Mouse (Mus musculus) heart, embryonic 11.5 days (tissue): ENCODE measurements around the gene Slc35f5. TPM values are rescaled to one million over a fixed set of nuclear protein-coding genes. Genes with fewer than 3 reads are reported as not detected.
"Not testable (repeated sequence)": the region's sequence is repeated elsewhere in the genome, so short reads cannot be mapped to it uniquely, and the experiment has no call there.

Experiments used
- ATAC-seq: fragments of 200-750 bp; cut with Nextera tagmentation; replicated peaks from 2 replicates; pipeline ENCODE4 v1.8.0; 2017; ENCODE audit warnings: moderate library complexity; ENCODE audit not compliant: insufficient number of reproducible peaks, low FRiP score, low TSS enrichment
- H3K27ac ChIP-seq: fragments of 300-500 bp; sonication (generic); 2 replicates; pipeline ENCODE4 v1.5.1; 2014; ENCODE audit warnings: mild to moderate bottlenecking, low read depth, low read length
- H3K27me3 ChIP-seq: fragments of 300-500 bp; sonication (generic); 2 replicates; pipeline ENCODE4 v1.6.1; 2014; ENCODE audit warnings: mild to moderate bottlenecking, low read length, mixed read lengths; ENCODE audit not compliant: control insufficient read depth, insufficient read depth
- H3K36me3 ChIP-seq: fragments of 300-500 bp; sonication (generic); 2 replicates; pipeline ENCODE4 v1.6.1; 2014; ENCODE audit warnings: mild to moderate bottlenecking, low read length, moderate library complexity, mixed read lengths; ENCODE audit not compliant: control insufficient read depth, insufficient read depth
- H3K4me1 ChIP-seq: fragments of 300-500 bp; sonication (generic); 2 replicates; pipeline ENCODE4 v1.6.1; 2014; ENCODE audit warnings: low read length; ENCODE audit not compliant: control insufficient read depth, insufficient read depth
- H3K4me2 ChIP-seq: fragments of 300-500 bp; sonication (generic); 2 replicates; pipeline ENCODE4 v1.6.1; 2014; ENCODE audit warnings: mild to moderate bottlenecking, moderate library complexity
- H3K4me3 ChIP-seq: fragments of 300-500 bp; sonication (generic); 2 replicates; pipeline ENCODE4 v1.5.1; 2014; ENCODE audit warnings: low read depth, low read length
- H3K9ac ChIP-seq: fragments of 300-500 bp; sonication (generic); 2 replicates; pipeline ENCODE4 v1.6.1; 2014; ENCODE audit warnings: mild to moderate bottlenecking, low read depth, low read length, moderate library complexity
- H3K9me3 ChIP-seq: fragments of 300-500 bp; sonication (generic); replicated peaks from 2 replicates; pipeline ENCODE4 v1.6.1; 2016; ENCODE audit warnings: low read length; ENCODE audit not compliant: control insufficient read depth
- WGBS: fragments of 180-500 bp; shearing (Covaris S2); extraction: QIAGEN DNeasy Blood & Tissue Kit; methylation state at CpG from one replicate; pipeline ENCODE4 v1.1.7; 2014; ENCODE audit not compliant: insufficient replicate concordance; 5-methylcytosine and 5-hydroxymethylcytosine counted together
- polyA plus RNA-seq: library from polyadenylated mRNA; unstranded; fragments of >200 nt; fragmentation: Nextera tagmentation; extraction: Ambion mirVana; gene quantifications from 2 replicates; pipeline ENCODE4 v1.2.1, GENCODE M21; 2014

Gene Slc35f5
- polyA plus RNA-seq, 1 experiment from 2014 or later: 40.7 TPM

GRCm38 (mm10) chr1:125533180-125533912 is 27.0 kb upstream of the Slc35f5 start:
- WGBS: 77% methylated on average over 10 of the region's 10 CpGs
- ATAC-seq, H3K27me3 ChIP-seq, H3K4me3 ChIP-seq, H3K36me3 ChIP-seq, H3K4me1 ChIP-seq, H3K9me3 ChIP-seq, H3K9ac ChIP-seq, H3K4me2 ChIP-seq, H3K27ac ChIP-seq: not testable (repeated sequence)

DNA sequence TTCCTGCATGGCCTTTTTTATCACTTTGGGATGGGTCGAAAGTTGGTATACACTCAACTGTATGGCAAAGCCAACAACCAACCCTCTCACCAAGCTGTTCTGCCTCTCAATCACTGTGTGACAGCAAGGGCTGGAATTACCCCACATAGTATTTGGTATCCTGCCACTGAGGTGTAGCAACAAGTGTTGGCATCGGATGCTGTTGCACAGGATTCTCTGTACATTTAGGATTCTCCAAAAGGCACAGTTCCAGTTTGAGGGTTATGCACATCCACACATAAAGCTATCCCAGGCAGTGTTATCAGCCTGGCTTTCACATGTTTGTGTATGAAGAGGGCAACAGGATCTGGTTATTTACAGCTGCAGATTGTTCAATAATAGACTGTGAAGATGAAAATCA is 23.3 kb upstream of the Slc35f5 start:
- Histone ChIP-seq H3K27me3 (no peaks in the 10 kb centered on the region), H3K4me2 (no peak overlapping the region), H3K9me3 (no peaks in the 10 kb centered on the region), H3K27ac (no peak overlapping the region), H3K4me1 (no peaks in the 10 kb centered on the region), H3K9ac (no peak overlapping the region), H3K36me3 (no peaks in the 10 kb centered on the region), H3K4me3 (no peak overlapping the region)
- no peak for ATAC-seq
- 80% methylated on average over 2 of the region's 2 CpGs for WGBS

DNA sequence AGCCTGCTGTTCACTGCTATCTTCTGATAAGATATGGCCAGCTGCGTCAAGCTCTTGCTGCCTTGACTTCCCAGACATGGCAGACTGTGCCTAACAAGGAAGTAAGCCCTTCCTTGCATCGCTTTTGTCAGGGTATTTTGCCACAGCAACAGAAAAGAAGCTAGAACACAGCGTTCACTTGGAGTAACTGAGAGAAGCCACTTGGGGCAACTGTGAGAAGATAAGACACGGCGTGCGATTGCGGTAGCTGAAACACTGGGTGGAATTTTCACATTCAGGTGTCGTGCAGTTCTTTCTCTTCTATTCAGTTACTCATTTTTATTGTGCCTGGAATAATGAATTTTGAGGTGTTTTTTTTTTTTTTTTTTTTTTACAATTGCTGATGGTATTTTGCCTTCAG is 22.6 kb upstream of the Slc35f5 start:
- 65% methylated on average over 8 of the region's 8 CpGs for WGBS
- no peaks in the 10 kb centered on the region for H3K36me3 ChIP-seq
- no peaks in the 10 kb centered on the region for H3K9me3 ChIP-seq
- no peak overlapping the region for H3K9ac ChIP-seq
- H3K27ac ChIP-seq: no peak overlapping the region
- no peak overlapping the region for H3K4me2 ChIP-seq
- H3K4me3 ChIP-seq: no peak overlapping the region
- H3K27me3 ChIP-seq: no peaks in the 10 kb centered on the region
- no peak for ATAC-seq
- H3K4me1 ChIP-seq: no peaks in the 10 kb centered on the region

GRCm38 (mm10) chr1:125539312-125539711 is 21.1 kb upstream of the Slc35f5 start:
- H3K9me3 ChIP-seq: no peaks in the 10 kb centered on the region
- no peaks in the 10 kb centered on the region for H3K27me3 ChIP-seq
- H3K36me3 ChIP-seq: no peaks in the 10 kb centered on the region
- no peak overlapping the region for H3K9ac ChIP-seq
- H3K4me3 ChIP-seq: no peak overlapping the region
- no peak overlapping the region for H3K4me2 ChIP-seq
- 61% methylated on average over 2 of the region's 2 CpGs for WGBS
- H3K27ac ChIP-seq: no peak overlapping the region
- no peak for ATAC-seq
- H3K4me1 ChIP-seq: no peaks in the 10 kb centered on the region

DNA sequence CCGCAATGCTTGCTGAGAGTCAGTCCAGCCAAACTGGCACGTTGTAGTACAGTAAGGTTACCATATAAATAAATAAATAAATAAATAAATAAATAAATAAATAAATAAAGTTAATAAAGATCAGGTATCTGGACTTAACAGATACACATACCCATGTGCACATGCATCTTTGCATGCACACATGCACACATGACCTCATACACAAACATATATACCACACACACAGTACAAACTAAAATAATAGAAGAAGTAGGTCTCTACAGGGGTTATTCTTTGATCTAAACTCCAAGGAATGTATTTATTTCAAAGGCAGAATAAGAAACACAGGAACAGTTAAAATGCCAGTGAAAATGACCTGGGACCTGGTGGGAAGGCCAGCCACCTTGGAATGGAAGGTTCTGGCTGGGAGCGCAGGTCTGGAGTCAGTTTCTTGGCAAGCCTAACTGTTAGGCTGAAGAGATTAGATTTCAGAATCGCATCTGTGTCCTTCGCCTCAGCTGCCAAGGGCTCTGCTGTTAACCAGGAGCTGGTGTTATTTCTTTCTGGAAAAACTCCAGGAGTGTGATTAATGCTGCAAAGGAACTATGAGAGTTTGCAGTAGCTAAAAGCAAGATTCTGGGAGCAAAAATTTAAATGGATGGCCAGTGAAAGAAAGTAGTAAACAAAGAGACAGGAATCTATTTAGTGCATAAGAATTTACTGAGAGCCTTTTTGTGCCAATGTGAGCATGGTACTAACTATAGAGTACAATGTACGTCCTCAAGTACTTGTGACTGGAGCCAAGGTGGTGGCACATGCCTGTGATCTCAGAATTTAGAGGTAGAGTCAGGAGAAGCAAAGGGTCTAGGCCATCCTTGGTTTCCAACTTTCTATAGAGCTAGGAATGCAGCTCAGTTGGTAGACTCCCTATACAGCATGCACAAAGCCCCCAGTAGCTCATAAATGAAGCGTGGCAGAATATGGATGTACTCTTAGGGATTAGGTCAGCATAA is 18.1 kb upstream of the Slc35f5 start:
- no peaks in the 10 kb centered on the region for H3K27me3 ChIP-seq
- H3K9ac ChIP-seq: no peak overlapping the region
- no peaks in the 10 kb centered on the region for H3K4me1 ChIP-seq
- no peak for ATAC-seq
- H3K27ac ChIP-seq: 0 out of 2 replicates have a peak overlapping the region, but pooled peaks have one; percentile 25
- no peaks in the 10 kb centered on the region for H3K9me3 ChIP-seq
- no peak overlapping the region for H3K4me2 ChIP-seq
- WGBS: 55% methylated on average over 7 of the region's 7 CpGs
- no peaks in the 10 kb centered on the region for H3K36me3 ChIP-seq
- no peak overlapping the region for H3K4me3 ChIP-seq

- Histone ChIP-seq H3K4me1 (no peaks in the 10 kb centered on the region), H3K9me3 (no peaks in the 10 kb centered on the region), H3K27ac (no peak overlapping the region), H3K4me2 (no peak overlapping the region), H3K4me3 (no peak overlapping the region), H3K9ac (no peak overlapping the region), H3K27me3 (no peaks in the 10 kb centered on the region), H3K36me3 (no peaks in the 10 kb centered on the region)
- 32% methylated on average over 1 of the region's 1 CpGs for WGBS
- no peak for ATAC-seq
Observed at GRCm38 (mm10) chr1:125549872-125550271, 10.5 kb upstream of the Slc35f5 start.

DNA sequence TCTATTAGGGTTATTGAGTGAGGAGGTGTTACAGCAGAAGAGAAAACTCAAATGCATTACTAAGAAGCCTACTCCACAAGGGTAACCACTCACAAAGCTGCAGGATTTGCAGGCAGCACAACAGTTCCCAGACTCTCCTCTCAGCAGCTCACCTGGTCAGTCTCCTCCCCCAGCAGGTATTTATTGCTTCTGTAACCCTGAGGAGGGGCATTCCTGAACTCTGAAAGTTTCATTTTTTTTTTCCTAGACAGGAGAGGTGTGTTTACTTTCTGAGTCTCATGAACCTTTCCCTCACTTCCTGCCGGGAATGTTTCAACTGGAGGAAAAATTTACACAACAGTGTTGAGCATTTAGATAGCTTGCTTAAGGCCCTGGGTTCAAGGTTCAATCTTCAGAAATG is 10.0 kb upstream of the Slc35f5 start:
- no peaks in the 10 kb centered on the region for H3K4me1 ChIP-seq
- no peak for ATAC-seq
- H3K4me2 ChIP-seq: no peak overlapping the region
- no peaks in the 10 kb centered on the region for H3K9me3 ChIP-seq
- WGBS: 56% methylated on average over 1 of the region's 1 CpGs
- H3K4me3 ChIP-seq: no peak overlapping the region
- no peaks in the 10 kb centered on the region for H3K27me3 ChIP-seq
- H3K36me3 ChIP-seq: no peaks in the 10 kb centered on the region
- no peak overlapping the region for H3K27ac ChIP-seq
- H3K9ac ChIP-seq: no peak overlapping the region

GRCm38 (mm10) chr1:125551564-125551963 is 8.8 kb upstream of the Slc35f5 start:
- no peak overlapping the region for H3K4me3 ChIP-seq
- no peak for ATAC-seq

More at GRCm38 (mm10) chr1:125551564-125551963, 8.8 kb upstream of the Slc35f5 start:
- WGBS: 75% methylated on average over 2 of the region's 2 CpGs
- no peaks in the 10 kb centered on the region for H3K9me3 ChIP-seq
- no peak overlapping the region for H3K4me2 ChIP-seq
- H3K27ac ChIP-seq: no peak overlapping the region
- no peaks in the 10 kb centered on the region for H3K36me3 ChIP-seq
- H3K9ac ChIP-seq: no peak overlapping the region
- H3K4me1 ChIP-seq: no peaks in the 10 kb centered on the region
- no peaks in the 10 kb centered on the region for H3K27me3 ChIP-seq
